Mouse (Mus musculus): ENCODE measurements around the gene Trim16.

DNA sequence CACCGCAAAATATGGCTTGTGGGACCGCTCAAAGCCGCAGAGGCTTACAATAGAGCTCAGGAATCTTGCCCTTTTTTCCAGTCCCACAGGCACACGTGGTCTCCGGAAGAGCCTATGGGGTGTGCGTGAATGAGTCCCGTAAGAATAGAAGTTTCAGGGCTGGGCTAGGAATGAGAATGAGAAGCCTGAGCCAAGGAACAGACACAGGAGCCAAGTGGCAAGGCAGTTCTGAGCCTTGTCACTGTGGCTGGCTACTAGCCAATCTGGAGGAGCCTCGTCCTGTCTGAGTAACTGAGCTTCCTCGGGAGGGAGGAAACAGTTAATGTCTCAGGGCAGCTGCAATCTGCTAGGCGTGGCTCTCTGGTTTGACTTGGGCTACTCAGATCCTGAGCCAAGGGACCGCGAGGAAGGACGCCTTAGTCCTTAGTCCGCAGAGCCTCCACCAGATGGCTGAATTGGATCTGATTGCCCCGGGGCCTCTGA is at the start of gene Trim16:
- TF ChIP-seq USF1 (IDR thresholded peaks at IDR 0.05; ENCODE audit: low read depth), result peak; percentile 86
- peak; percentile 74 for TF ChIP-seq MAX (IDR thresholded peaks at IDR 0.05)
- TF ChIP-seq CTCF (IDR thresholded peaks at IDR 0.05; ENCODE audit: control insufficient read depth, insufficient read depth, insufficient read length), result no peak
- TF ChIP-seq MYOD1 (IDR thresholded peaks at IDR 0.05; ENCODE audit: control insufficient read depth, insufficient read length, low read depth), result peak; percentile 97
- no peak for TF ChIP-seq MYOG (IDR thresholded peaks at IDR 0.05; ENCODE audit: control insufficient read depth, extremely low read depth, insufficient read length)
- TF ChIP-seq CEBPB (IDR thresholded peaks at IDR 0.05; ENCODE audit: low read depth), result no peak
